Mouse (Mus musculus): ENCODE data around the gene Sltm. TPM values are rescaled to one million over a fixed set of nuclear protein-coding genes. Genes with fewer than 3 reads are reported as not detected.

Sltm gene
- 109 TPM for total RNA-seq (2023)

DNA sequence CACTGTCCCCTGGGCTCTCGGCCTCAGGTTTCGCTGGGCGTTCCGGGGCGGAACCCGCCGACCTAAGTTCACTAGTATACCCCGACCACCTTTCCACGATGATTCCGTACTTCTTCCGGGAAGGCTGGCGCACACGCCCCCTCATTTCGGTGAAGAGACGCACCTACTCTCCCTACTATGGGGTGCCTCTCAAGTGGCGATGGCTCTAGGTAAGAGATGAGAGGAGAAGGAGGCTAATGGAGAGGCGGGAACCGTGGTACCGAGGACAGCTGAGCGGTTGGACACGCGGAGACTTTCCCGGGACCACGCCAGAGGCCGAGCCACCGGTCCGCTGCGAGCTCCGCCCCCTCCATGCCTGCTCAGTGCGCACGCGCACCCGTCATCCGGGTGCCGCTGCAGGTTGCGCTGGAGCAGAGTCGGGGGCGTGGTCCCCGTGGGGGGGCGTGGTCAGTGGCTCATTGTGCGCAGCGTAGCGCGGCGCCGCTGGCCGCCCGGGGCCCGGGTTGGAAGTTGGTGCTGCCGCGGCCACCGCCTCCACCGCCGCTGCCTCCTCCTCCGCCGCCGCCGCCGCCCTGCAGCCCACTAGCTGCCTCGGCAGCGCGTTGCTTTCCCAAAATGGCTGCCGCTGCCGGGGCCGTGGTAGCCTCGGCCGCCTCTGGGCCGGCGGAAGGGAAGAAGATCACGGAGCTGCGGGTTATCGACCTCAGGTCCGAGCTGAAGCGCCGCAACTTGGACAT is at the start of gene Sltm:
TSS of gene Sltm (plus strand) at position 450 of the 737 bp plus-strand sequence.

DNA sequence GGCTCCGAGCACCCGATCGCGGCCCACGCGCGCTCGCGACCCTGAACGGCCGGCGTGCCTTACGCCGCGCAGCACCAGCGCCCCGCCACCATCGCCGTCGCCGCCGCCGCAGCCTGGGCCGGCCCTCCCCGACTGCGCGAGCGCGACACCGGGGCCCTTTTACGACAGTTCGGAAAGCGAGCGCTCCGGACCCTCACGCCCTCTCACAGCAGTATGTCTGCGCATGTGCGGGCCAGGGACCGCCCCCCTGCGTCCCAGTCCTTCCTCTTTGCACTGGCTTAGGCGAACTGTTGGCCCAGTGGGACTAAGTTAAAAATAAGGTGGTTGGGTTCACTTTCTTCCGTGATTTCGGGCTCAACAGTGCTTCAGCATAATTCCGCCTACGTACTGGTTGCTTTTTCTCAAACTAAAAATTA is 38.9 kb upstream of the Sltm start, which contains the start of gene Rnf111:
TSS of gene Rnf111 (minus strand) at position 100 of the 416 bp plus-strand sequence.

Other genes starting within 250 kb of the Sltm start
- 1.2 TPM for gene Ccnb2, start 121.2 kb upstream of the Sltm start, total RNA-seq (2023)
- gene Rnf111, start 39.0 kb upstream of the Sltm start, total RNA-seq (2023) = 63.2 TPM
- gene Gm10642, start 113.5 kb downstream of the Sltm start, total RNA-seq (2023) = 2.0 TPM
- 26.2 TPM for gene Mindy2, start 114.4 kb downstream of the Sltm start, total RNA-seq (2023)
- 62.7 TPM for gene Adam10, start 136.2 kb downstream of the Sltm start, total RNA-seq (2023)

All from CD8-positive naive resting alpha-beta T cell, adult 57 days (primary cell).